Comparison of ENCODE assay signal across 19 mouse cellular contexts in genomic region chr12:75904068-75904467, GRCm38 (mm10).
DNase-seq lines count a peak whose midpoint lies in the region; TF ChIP-seq lines count a peak whose summit lies in the region.
"Had no signal": no experiment of that assay in that cellular context is flagged by ENCODE, and none has a peak within 500 bp of the region (broad histone marks: within the 10 kb centered on the region; RNA-seq: fewer than 3 reads in every experiment).

No protein-coding gene starts in this region.

- H3K79me2 ChIP-seq in heart, adult 2 months (replicated peaks; ENCODE audit: control insufficient read depth, insufficient read depth, low read length): no peaks in the 10 kb centered on the region

- WGBS in heart, adult 2 months: 91% methylated on average over 11 of the region's 11 CpGs

- H3K4me3 ChIP-seq in heart, adult 2 months: no peak overlapping the region

- no peak overlapping the region for H3K27ac ChIP-seq in heart, adult 2 months

- no peak overlapping the region for H3K9ac ChIP-seq in heart, adult 2 months (ENCODE audit: low read depth, low read length)

- DNase-seq in adrenal gland, postnatal 10 days: peak; percentile 24
- DNase-seq in adrenal gland, postnatal 25 days: no peak
- peak; percentile 45 for DNase-seq in adrenal gland, postnatal 14 days
- no peak for DNase-seq in adrenal gland, postnatal 4 days (ENCODE audit: low spot score in 2 of 2)
- DNase-seq in heart, adult 11 months: peak; percentile 79
- DNase-seq in heart, adult 2 months: no peak
- DNase-seq: adrenal gland, adult 2 months; adrenal gland, adult 8-10 months; B cell, adult 2 months; cerebellum, adult 11 months; cerebellum, adult 11-12 months; cerebellum, adult 18-20 months; cerebellum, adult 2 months; cerebellum, adult 8-10 months; cerebellum, adult 9-10 months; cerebellum, adult 9-11 months had no signal

- no peak for TF ChIP-seq EP300 in heart, adult 2 months (IDR thresholded peaks at IDR 0.05; ENCODE audit: insufficient read depth, low read depth, low read length)

- TF ChIP-seq POLR2A in heart, adult 2 months (IDR thresholded peaks at IDR 0.05; ENCODE audit: insufficient read depth, low read depth, low read length): no peak

- no peaks in the 10 kb centered on the region for H3K4me1 ChIP-seq in heart, adult 2 months (ENCODE audit: control insufficient read depth, insufficient read depth, low read length)

- no peak for TF ChIP-seq CTCF in heart, adult 2 months (IDR thresholded peaks at IDR 0.05)

- intact Hi-C loops in heart, adult 2 months (cut with DNase I): no loop called here

- no peaks in the 10 kb centered on the region for H3K27me3 ChIP-seq in heart, adult 2 months (ENCODE audit: control insufficient read depth, insufficient read depth, low read length)
- H3K27me3 ChIP-seq: CH12.LX, Patski had no signal

- H3K36me3 ChIP-seq in heart, adult 2 months (ENCODE audit: control insufficient read depth, insufficient read depth, low read length): no peaks in the 10 kb centered on the region
- H3K36me3 ChIP-seq: G1E had no signal

Comparison
In these comparisons a context has a peak if more than half of its experiments do, and no peak if none do; other contexts are left out.
1. DNase-seq: peak in adrenal gland, postnatal 10 days (single experiment), adrenal gland, postnatal 14 days (single experiment) and heart, adult 11 months (single experiment); none in adrenal gland, postnatal 25 days (single experiment), adrenal gland, postnatal 4 days (0 of 2) and heart, adult 2 months (0 of 2).